Mouse (Mus musculus): ENCODE results near the gene Pheta1. TPM values are rescaled to one million over a fixed set of nuclear protein-coding genes. Genes with fewer than 3 reads are reported as not detected.

Gene Pheta1
- total and polyA plus RNA-seq, 3 experiments: 8.1 to 8.8 TPM; not detected in 1

GRCm38 (mm10) chr5:121895117-121895756, 46.5 kb downstream of the Pheta1 start:
- TF ChIP-seq MXI1 (IDR thresholded peaks at IDR 0.05; ENCODE audit: low read depth, low read length) (no peak), ZKSCAN1 (IDR thresholded peaks at IDR 0.05; ENCODE audit: low read depth, low read length) (no peak), POLR2A (IDR thresholded peaks at IDR 0.05; ENCODE audit: control insufficient read depth in 1 of 2, insufficient read depth in 1 of 2, low read depth in 1 of 2, low read length in 2 of 2, poor library complexity in 1 of 2) (no peak), TAL1 (IDR thresholded peaks at IDR 0.05; ENCODE audit: low read length) (no peak), GABPA (IDR thresholded peaks at IDR 0.05; ENCODE audit: low read depth, low read length) (no peak), ZC3H11A (IDR thresholded peaks at IDR 0.05; ENCODE audit: low read depth, low read length) (no peak), ZMIZ1 (IDR thresholded peaks at IDR 0.05; ENCODE audit: low read depth, low read length) (no peak), KAT2A (conservative IDR thresholded peaks at IDR 0.05; ENCODE audit: low read depth, low read length) (no peak), SMC3 (IDR thresholded peaks at IDR 0.05; ENCODE audit: low read depth, low read length) (no peak), CTCF (IDR thresholded peaks at IDR 0.05 in 2 of 3, conservative IDR thresholded peaks at IDR 0.05 in 1 of 3; ENCODE audit: control insufficient read depth in 1 of 3, insufficient read depth in 1 of 3, low read depth in 2 of 3, low read length in 3 of 3, poor library complexity in 1 of 3, severe bottlenecking in 1 of 3) (no peak), MYC (IDR thresholded peaks at IDR 0.05; ENCODE audit: low read depth, low read length) (no peak), CHD1 (IDR thresholded peaks at IDR 0.05; ENCODE audit: low read depth, low read length) (no peak), MYB (IDR thresholded peaks at IDR 0.05; ENCODE audit: low read depth, low read length) (no peak), NRF1 (IDR thresholded peaks at IDR 0.05; ENCODE audit: insufficient read depth, low read depth, low read length, poor library complexity, severe bottlenecking) (no peak), ELF1 (IDR thresholded peaks at IDR 0.05; ENCODE audit: low read depth, low read length) (no peak), BHLHE40 (IDR thresholded peaks at IDR 0.05; ENCODE audit: borderline replicate concordance, low read depth, low read length) (no peak), POLR2AphosphoS2 (IDR thresholded peaks at IDR 0.05; ENCODE audit: low read length) (no peak), USF2 (IDR thresholded peaks at IDR 0.05; ENCODE audit: borderline replicate concordance in 1 of 2, insufficient read depth in 1 of 2, low read depth in 1 of 2, low read length in 2 of 2) (no peak)
- Histone ChIP-seq H3K4me1 (ENCODE audit: control insufficient read depth in 1 of 2, insufficient read depth in 2 of 2, low read length in 2 of 2) (no peaks in the 10 kb centered on the region), H3K27ac (ENCODE audit: control insufficient read depth, low read depth, low read length) (no peak overlapping the region), H3K9ac (ENCODE audit: control insufficient read depth, low read depth, low read length, poor library complexity, severe bottlenecking) (no peak overlapping the region), H3K36me3 (ENCODE audit: control insufficient read depth in 1 of 2, insufficient read depth in 2 of 2, low read length in 2 of 2) (no peaks in the 10 kb centered on the region), H3K27me3 (ENCODE audit: control insufficient read depth in 1 of 2, insufficient read depth in 2 of 2, low read length in 2 of 2) (no peaks in the 10 kb centered on the region), H3K9me3 (replicated peaks; ENCODE audit: insufficient read depth, low read length) (no peaks in the 10 kb centered on the region), H3K79me2 (ENCODE audit: control insufficient read depth, insufficient read depth, low read length, poor library complexity) (no peaks in the 10 kb centered on the region), H3K4me3 (ENCODE audit: control insufficient read depth in 1 of 2, insufficient read depth in 1 of 2, low read depth in 2 of 2, low read length in 2 of 2) (no peak overlapping the region)
- no peak for DNase-seq (ENCODE audit: low read depth, low spot score)
